Mouse (Mus musculus) C2C12 (cell line): ENCODE data around the gene Mindy2.

Experiments
- CEBPB ChIP-seq: IDR thresholded peaks from one replicate; pipeline ENCODE4 v1.6.1; 2011; ENCODE audit warnings: low read depth, mild to moderate bottlenecking, control low read depth, moderate library complexity
- CTCF ChIP-seq: IDR thresholded peaks from one replicate; pipeline ENCODE4 v1.5.1; 2011; ENCODE audit not compliant: control insufficient read depth, insufficient read depth, insufficient read length
- MAX ChIP-seq: IDR thresholded peaks from one replicate; pipeline ENCODE4 v1.6.1; 2011; ENCODE audit warnings: mild to moderate bottlenecking, control low read depth
- MYOD1 ChIP-seq: IDR thresholded peaks from one replicate; pipeline ENCODE4 v1.6.1; 2011; ENCODE audit warnings: low read depth; ENCODE audit not compliant: control insufficient read depth, insufficient read length
- MYOG ChIP-seq: IDR thresholded peaks from one replicate; pipeline ENCODE4 v1.6.1; 2011; ENCODE audit not compliant: control insufficient read depth, insufficient read length; ENCODE audit errors: extremely low read depth
- USF1 ChIP-seq: IDR thresholded peaks from one replicate; pipeline ENCODE4 v1.6.1; 2011; ENCODE audit warnings: low read depth, mild to moderate bottlenecking, control low read depth, moderate library complexity

- no peak for TF ChIP-seq CEBPB
- TF ChIP-seq CTCF: no peak
- no peak for TF ChIP-seq MAX
- no peak for TF ChIP-seq MYOD1
- TF ChIP-seq USF1: no peak
- TF ChIP-seq MYOG: no peak
Measured at GRCm38 (mm10) chr9:70555431-70555830, 101.5 kb downstream of the Mindy2 start.
